Mouse (Mus musculus) CD4-positive, CD25-positive, alpha-beta regulatory T cell, adult 9 weeks (primary cell): ENCODE results near the gene Pfas. TPM values are rescaled to one million over a fixed set of nuclear protein-coding genes. Genes with fewer than 3 reads are reported as not detected.

Experiments used
- polyA plus RNA-seq: library from polyadenylated mRNA; unstranded; fragments of 100-300 nt; shearing (Covaris generic); gene quantifications from one replicate; pipeline ENCODE4 v1.2.1, GENCODE M21; 2017

Gene Pfas
- polyA plus RNA-seq = 5.6 TPM

GRCm38 (mm10) chr11:69008182-69009121 is at the start of gene Pfas:
Gene Pfas (minus strand): TSS chr11:69008460.

GRCm38 (mm10) chr11:69045531-69046394 is 37.5 kb upstream of the Pfas start, which contains the start of gene Aurkb:
Gene Aurkb (plus strand): TSS chr11:69045647.

GRCm38 (mm10) chr11:69015644-69016441 is 7.6 kb upstream of the Pfas start, which contains the start of gene Ctc1:
Gene Ctc1 (plus strand): TSS chr11:69015911.

GRCm38 (mm10) chr11:68975085-68975484 is 33.2 kb downstream of the Pfas start, which contains the start of gene Rangrf:
Gene Rangrf (minus strand): TSS chr11:68975185.

GRCm38 (mm10) chr11:68967337-68968282 is 40.6 kb downstream of the Pfas start, which contains the start of gene Slc25a35:
Gene Slc25a35 (plus strand): TSS chr11:68968131.

GRCm38 (mm10) chr11:68957308-68957707 is 51.0 kb downstream of the Pfas start, which contains the start of gene Arhgef15:
Gene Arhgef15 (minus strand): TSS chr11:68957480.

Other genes with a start within 250 kb of the Pfas start
- 71.3 TPM for gene Ndel1, start 136.6 kb downstream of the Pfas start, polyA plus RNA-seq
- not detected for gene Rnf222, start 119.9 kb downstream of the Pfas start, polyA plus RNA-seq
- 1,177 TPM for gene Rpl26, start 106.9 kb downstream of the Pfas start, polyA plus RNA-seq
- gene Odf4, start 81.4 kb downstream of the Pfas start, polyA plus RNA-seq = not detected
- gene Arhgef15, start 51.0 kb downstream of the Pfas start, polyA plus RNA-seq = 0.19 TPM
- 13.3 TPM for gene Slc25a35, start 40.3 kb downstream of the Pfas start, polyA plus RNA-seq
- 29.9 TPM for gene Rangrf, start 33.3 kb downstream of the Pfas start, polyA plus RNA-seq
- 23.3 TPM for gene Ctc1, start 7.5 kb upstream of the Pfas start, polyA plus RNA-seq
- 6.8 TPM for gene Aurkb, start 37.2 kb upstream of the Pfas start, polyA plus RNA-seq
- 4.2 TPM for gene Borcs6, start 51.3 kb upstream of the Pfas start, polyA plus RNA-seq
- gene Tmem107, start 62.3 kb upstream of the Pfas start, polyA plus RNA-seq = 3.3 TPM
- 36.7 TPM for gene Vamp2, start 80.0 kb upstream of the Pfas start, polyA plus RNA-seq
- 14.7 TPM for gene Per1, start 86.8 kb upstream of the Pfas start, polyA plus RNA-seq
- gene Hes7, start 111.9 kb upstream of the Pfas start, polyA plus RNA-seq = not detected
- not detected for gene 9130213A22Rik, start 114.1 kb upstream of the Pfas start, polyA plus RNA-seq
- gene Aloxe3, start 117.4 kb upstream of the Pfas start, polyA plus RNA-seq = 0.46 TPM
- not detected for gene Alox12b, start 148.5 kb upstream of the Pfas start, polyA plus RNA-seq
- 7.9 TPM for gene Alox8, start 189.4 kb upstream of the Pfas start, polyA plus RNA-seq
- gene Gucy2e, start 228.6 kb upstream of the Pfas start, polyA plus RNA-seq = 0.24 TPM